Mouse (Mus musculus): Measurements from ENCODE around the gene Cox7a1. TPM values are rescaled to one million over a fixed set of nuclear protein-coding genes. Genes with fewer than 3 reads are reported as not detected.
"Not testable (repeated sequence)": the region's sequence is repeated elsewhere in the genome, so short reads cannot be mapped to it uniquely, and the experiment has no call there.

Cox7a1 gene
- polyA plus RNA-seq, 2 experiments from 2014 or later, result 0.90 TPM; not detected in 1

DNA sequence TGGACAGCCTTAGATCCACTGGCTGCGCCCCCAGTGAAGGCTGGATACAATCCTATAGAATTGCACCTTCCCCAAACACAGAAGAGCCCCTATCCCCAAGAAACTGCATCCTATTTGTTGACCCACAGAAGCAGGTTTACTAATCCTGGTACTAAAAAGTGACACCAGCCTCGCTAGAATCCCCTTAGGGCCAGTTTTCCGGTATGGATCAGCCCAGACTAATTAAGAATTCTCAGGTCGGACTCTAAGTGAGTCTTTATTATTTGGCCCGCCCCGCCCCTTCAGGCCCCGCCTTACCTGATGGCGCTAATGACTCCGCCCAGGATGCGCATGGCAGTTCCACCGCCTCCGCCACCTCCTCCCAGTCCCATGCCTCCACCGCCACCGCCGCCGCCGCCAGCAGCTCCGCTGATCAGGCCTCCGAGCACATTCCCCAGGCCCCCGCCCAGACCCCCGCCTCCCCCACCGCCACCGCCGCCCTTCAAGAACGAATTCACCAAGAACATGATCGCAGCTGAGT is 9.7 kb downstream of the Cox7a1 start:
- peak; percentile 61 for ATAC-seq

DNA sequence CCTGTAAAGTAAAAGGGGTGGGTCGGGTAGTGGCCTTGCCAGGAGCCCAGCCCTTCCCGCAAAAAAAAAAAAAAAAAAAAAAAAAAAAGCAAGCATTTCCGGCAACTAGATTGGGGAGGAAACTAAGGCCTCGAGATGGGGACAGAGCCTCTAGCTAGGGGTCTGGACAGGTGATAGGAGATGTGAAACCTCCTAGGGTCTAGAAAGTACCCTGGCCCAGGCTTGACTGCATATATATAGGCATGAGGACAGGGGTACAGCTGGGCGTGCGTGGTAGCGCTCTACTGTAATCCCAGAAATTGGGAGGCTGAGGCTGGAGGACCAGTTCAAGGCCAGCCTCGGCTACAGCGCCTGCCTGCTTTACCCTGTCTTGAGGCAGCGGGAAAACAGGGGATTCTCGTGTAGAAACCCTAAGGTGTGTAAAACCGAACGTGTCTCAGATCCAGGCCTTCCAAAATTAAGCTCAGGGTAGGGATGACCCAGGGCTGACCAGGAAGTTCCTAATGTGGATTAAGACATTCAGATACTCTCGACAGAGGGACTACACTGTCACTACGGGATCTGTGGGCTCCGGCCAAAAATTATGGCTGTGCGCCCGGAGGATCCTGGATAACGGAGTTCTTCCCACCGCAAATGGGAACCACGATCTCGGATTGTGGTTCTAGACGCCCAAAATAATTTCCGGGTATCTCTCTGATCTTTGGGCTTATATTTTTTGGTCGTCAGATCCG is 10.3 kb downstream of the Cox7a1 start:
- ATAC-seq, result peak; percentile 19

DNA sequence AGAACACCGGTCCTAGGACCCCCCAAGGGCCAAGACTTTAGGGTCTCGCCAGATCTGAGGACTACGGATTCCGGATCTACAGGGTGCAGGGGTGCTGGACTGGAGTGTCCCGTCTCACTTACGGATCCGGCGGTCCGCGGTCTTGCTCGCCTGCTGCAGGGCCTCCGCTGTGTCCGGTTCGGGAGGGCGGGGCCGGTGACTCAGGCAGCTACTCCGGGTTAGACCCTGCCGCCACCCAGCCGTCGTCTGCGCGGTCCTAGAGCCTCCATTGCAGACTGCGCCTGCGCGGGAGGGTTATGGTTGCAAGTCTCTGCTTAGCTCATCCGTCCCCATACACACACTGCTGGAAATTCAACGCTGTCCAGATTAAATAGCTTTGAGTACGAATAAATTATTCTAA is 10.9 kb downstream of the Cox7a1 start:
- peak; percentile 88 for ATAC-seq

DNA sequence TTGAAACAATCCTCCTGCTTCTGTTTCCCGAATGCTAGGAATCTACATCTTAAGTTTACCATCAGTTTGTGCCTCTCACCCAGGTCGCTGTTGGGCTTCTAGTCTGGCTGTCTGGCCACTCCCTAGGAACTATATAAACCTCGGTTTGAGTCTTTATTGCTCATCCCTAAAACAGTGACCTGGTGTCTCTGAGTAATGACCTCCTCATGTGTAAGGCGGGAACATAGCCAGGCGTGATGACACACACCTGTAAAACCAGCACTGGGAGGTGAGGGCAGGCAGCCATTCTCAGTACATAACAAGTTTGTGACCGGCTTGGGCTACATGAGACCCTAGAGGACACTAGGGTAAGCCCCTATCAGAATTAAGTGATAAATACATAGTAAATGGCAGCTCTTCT is 11.5 kb downstream of the Cox7a1 start:
- ATAC-seq, result no peak

DNA sequence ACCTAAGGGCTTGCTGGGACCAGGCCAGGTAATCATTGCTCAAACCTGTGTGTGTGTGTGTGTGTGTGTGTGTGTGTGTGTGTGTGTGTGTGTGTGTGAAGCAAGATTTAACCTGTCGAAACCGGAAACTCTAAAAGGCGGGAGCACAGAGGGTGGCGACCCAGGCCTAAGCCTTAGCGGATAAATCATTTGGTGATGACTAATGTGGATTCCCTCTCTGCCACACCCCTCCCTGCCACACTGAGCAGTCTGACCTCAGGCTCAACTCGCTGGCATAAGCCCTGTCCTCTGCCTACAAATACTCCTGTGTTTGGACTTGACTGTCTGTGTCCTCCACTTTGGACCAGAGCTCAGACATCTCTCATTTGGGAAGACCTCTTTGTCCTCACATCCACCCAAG is 12.2 kb downstream of the Cox7a1 start:
- ATAC-seq, result no peak

DNA sequence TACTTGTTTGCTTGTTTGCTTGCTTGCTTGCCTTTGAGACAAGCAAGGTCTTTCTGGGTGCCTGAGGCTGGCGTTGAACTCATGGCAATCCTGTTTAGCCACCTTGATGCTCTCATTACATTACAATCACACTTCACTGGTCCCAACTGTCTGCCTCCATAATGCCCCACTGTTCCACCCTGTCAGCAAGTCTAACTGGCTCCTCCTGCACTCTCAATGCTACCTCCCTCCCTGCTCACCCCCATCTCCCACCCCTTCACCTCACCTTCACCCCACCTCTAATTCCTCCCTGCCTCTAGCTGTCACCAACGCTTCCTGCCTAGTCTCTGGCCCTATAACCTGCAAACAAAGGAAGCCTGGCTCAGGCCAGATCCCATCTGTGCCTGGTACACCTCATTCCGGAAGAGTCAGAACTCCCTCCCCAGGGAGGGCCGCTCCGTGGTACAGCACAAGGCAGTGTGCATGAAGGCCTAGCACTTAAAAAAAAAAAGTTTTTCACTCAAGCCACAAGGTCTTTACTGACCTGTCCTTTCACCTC is 13.7 kb downstream of the Cox7a1 start:
- no peak for ATAC-seq

DNA sequence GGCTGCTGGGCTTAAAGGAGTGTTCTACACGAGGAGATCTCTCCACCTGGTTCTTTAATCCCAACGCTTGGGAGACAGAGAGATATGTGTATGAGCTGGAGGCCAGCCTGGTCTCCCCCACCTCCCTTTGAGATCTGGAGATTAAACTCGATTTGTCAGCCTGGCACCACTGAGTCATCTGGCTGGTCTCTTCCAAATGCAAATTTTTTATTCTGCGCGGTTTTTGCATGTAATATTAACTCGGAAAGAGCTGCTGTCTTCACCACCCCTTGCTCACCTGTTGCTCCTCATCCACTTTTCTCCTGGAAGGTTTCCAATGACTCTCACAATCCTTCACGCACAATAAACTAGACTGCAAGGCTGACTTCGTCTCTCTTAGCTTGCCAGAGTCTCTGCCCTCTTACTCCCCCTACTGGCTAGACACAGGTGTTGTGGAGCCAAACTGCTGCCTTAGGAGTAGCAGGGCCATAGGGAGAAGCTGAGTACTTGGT is 14.6 kb downstream of the Cox7a1 start, which contains the start of gene Capns1:
Gene Capns1 (minus strand): TSS at position 331 of the 491 bp plus-strand sequence.
- peak; percentile 67 for ATAC-seq

DNA sequence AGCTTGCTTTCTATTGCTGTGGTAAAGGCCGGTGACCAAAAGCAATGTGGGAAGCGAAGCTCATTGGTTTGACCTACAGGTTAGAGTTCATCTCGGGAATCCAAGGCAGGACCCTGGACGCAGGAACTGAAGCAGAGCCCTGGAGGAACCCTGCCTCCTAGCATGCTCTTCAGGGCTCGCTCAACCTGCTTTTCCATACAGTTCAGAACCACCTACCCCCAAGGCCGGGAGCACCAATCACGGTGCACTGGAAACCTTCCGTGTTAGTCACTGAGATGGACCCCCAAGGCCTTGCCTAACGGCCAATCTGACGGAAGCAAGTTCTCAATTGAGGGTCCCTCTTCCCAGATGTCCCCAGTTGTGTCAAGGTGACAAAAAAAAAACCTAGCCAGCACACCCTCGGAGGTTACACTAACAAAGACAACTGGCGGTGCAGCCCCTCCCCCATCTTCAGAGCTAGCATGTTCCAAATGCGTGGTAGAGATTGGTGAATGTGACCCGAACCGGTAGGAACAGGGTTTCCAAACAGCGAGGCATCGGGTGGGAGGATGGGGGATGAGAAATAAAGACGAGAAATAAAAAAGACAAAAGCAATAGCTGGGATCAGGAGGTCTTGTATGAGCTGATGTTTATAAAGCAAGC is 15.7 kb downstream of the Cox7a1 start:
- ATAC-seq, result no peak

DNA sequence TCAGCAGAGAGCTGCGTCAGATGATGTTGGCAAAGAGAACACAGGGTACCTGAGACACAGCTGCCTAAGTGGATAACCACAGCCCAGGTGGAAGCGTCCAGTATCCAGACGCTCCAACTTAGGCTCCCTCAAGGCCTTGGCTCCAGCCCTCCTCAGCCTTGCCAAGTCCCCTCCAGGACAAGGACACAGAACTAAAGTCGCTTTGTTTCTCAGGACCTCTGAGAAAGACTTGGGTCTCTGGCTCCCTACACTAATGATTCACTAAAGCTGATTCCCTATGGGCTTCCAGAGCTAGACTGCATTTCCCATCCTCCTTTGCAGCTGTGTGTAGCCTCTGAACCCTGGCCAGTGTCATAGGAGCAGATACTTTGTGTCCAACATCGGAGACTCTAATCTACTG is 16.3 kb downstream of the Cox7a1 start:
- no peak for ATAC-seq

DNA sequence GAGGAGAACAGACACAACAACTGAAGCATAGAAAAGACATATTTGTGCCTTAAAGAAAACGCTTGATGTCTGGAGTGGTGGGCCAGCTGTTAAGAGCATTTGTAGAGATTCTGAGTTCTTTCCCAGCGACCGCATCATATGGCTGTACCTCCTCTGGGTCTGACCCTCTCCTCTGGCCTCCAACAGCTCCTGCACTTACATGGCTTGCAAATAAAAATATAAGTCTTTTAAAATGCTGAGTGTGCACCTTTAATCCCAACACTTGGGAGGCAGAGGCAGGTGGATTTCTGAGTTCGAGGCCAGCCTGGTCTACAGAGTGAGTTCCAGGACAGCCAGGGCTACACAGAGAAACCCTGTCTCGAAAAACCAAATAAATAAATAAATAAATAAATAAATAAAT is 16.7 kb downstream of the Cox7a1 start:
- not testable (repeated sequence) for ATAC-seq

DNA sequence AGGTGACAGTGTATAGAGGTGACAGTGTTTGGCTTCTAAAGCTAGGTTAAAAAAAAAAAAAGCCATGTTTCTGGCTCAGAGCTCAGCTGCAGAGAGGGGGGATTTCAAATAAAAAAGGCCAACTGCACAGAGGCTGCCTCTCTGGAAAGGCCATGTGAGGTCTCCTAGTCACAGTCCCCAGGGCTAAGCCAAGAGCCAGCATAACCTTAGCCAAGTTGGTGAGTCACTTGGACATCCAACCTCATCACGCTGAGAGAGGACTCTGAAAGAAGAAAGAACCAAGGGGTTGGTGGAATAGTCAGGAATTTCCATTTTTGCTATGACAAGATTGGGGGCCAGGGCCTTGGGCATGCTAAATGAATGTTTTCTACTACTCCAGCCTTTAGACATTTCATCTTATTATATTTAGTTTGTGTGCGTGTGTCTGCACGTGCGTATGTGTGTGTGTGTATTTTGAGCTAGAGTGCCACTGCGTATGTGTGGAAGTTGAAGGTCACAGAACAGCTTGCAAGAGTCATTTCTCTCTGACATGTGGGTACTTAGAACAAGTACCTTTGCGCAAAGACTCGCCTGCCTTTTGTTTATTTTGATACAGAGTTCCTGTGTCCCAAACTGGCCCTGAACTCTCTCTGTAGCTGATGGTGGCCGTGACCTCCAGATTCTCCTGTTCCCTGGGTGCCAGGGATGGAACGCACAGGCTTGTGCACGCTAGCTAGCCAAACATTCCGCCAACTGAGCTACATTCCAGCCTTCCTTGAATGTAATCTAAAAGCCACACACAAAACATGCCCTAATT is 19.1 kb downstream of the Cox7a1 start:
- no peak for ATAC-seq

DNA sequence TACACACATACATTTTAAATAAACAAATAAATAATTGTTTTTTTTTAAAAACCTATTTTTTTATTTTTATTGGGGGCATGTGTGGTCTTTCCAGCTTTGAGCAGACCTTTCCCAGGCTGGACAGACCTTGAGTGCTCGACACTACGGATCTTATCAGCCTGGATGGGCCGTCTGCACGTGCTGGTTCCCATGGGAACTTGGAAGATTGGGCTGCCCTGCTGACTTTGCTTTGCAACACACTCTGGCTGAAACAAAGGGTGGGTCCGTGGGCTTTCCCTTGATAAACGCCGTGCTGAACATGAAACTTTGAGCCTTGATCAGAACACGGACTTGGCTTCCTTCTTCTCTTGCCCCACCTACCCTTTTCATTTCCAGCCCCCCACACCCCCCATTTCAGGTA is 20.4 kb downstream of the Cox7a1 start:
- ATAC-seq, result no peak

DNA sequence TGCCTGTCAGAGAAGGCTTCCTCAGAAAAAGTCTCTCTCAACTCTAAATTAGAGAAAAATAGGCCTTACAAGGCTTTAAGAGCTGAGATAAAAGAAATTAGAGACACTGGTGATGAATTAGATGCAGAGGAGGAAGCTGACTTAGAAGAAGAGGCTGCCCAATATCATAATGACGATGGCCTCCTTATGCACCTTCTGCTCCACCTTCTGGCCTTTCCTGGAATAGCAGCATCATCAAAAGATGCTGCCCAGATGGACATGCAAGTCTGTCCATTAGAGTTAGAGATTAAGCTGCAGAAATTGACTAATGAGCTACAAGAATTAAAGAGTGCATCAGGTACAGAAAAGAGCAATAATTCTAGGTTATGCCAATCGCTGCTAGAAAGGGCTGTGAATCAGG is 21.4 kb downstream of the Cox7a1 start:
- peak; percentile 72 for ATAC-seq

DNA sequence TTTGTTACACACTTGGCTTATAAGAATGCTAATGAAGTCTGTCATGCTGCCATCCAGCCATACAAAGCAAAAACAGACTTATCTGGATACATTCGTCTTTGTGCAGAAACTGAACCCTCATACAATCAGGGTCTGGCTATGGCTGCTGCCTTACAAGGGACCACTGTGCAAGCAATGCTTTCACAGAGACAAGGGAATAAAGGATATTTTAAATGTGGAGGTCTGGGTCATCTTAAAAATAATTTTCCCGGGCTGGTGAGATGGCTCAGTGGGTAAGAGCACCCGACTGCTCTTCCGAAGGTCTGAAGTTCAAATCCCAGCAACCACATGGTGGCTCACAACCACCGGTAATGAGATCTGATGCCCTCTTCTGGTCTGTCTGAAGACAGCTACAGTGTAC is 22.4 kb downstream of the Cox7a1 start:
- not testable (repeated sequence) for ATAC-seq

DNA sequence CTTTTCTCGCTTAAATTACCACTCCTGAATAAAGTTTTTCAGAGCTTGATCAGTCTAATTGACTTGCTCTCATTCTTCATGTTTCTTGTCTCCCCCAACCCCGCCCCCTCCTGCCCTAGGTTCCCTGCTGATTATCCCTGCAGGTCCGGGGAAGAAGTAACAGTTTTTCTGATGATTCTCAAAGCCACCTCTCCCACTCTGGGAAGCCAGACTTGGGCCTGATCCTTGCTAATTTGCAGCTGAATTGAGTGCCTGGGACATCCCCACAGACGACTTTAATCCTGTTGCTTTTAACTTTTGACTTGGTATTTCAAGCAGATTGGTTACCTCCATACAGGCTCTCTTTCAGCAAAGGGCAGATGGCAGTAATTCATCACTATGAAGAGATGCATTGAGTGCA is 27.1 kb downstream of the Cox7a1 start:
- ATAC-seq, result no peak

DNA sequence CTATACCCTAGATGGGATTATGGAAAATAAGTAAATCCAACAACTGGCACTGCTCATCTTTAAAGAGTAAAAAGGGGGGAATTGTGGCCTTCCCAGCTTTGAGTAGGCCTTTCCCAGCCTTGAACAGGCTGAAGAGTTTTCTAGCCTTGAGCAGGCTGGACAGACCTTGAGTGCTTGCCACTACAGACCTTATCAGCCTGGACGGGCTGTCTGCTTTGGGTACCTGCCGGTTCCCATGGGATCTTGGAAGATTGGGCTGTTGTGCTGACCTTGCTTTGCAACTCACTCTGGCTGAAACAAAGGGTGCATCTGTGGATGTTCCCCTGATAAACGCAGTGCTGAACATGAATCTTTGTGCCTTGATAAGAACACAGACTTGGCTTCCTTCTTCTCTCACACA is 29.9 kb downstream of the Cox7a1 start:
- ATAC-seq, result no peak

DNA sequence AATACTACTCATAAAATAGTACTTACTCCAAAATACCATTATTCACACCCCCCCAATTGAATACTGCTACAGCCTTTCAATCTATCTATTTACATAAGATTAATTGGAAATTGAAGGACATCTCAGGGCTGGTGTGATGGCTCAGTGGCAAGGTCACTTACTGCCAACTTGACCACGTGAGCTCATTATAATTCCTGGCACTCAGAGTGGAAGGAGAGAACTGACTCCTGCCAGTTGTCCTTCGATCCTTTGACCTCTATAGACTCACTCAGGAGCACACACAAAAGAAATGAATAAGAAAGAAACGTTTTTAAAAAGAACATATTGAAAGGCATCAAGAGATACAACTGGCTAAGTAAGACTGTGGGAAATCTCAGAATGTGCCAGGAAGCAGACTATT is 31.9 kb downstream of the Cox7a1 start:
- ATAC-seq, result no peak

DNA sequence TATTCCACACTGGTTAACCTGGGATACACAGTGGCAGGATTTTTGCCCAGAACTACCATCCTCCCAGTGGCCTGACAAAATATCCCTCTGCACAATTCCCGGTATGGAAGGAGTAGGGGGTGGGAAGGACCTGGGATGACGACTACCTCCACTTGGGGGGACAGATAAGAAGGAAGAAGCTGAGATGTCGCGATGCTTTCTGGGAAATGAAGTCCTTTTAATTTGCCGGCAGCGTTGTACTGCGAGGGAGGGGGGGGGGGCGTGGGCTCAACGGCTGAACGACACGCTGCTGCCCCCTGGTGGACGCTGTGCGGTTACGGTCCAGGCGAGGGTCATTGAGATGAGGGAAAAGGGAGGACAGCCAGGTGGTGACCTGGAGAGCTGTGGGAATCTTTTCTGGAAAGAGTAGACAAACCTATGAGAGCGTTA is 32.8 kb downstream of the Cox7a1 start:
- ATAC-seq, result peak; percentile 70

DNA sequence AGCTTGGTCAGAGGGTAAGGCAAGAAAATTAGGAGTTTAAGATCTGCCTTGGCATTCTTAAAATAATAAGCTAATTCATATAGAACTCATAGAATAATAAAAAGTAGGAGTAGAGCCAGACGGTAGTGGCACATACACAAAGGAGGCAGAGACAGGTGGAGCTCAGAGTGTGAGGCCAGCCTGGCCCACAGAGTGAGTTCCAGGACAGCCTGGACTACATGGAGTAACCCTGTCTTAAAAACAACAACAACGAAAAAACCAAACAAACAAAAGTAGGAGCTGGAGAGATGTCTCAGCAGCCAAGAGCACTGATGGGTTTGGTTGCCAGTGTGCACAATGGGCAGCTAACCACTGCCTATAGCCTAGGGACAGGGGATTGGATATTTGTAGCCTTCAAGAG is 33.3 kb downstream of the Cox7a1 start:
- no peak for ATAC-seq

DNA sequence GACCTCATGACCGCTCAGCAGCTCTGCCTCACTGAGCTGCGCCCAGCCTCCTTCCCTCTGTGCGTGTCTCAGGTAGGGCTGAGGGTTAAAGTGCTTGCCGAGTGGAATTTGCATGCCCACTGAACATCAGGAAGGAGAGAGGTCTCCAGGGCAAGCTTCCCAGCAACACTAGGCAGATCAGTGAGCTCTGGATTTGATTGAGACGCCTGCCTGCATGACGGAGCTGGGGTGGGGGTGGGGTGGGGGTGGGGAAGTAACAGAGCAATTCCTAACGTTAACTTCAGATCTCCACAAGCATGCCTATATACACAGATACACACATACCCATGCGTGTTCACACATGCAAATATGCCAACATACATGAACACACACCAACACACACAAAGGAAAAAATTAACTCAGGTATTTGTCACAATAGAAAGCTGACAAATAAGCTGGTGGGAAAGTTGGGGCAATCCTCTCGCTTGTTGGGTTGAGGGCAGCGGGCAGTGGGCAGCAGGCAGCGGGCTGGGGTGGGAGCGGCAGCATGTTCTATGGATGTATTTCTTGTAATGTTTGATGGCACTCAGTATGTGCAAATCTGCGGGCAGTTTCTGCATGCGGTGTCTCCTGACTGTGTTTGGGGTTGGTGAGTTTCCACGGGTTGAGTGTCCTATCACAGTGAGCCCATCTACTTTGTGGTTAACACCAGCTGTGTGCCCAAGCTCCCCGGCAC is 35.5 kb downstream of the Cox7a1 start:
- ATAC-seq, result peak; percentile 39

DNA sequence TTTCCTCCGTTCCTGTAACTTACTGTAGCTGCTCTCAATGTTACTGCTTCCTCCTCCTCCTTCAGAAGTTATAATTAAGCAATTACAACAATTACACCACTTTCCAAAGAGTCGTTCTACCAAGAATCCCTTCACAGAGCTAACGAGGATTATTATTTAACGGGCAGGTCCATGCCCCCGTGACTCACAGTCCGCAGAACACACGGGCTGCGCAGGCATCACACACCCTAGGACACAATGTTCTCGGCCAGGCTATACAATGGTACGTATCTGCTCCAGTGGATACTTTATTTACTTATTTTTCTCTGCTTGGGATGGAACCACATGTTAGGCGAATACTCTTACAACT is 36.0 kb downstream of the Cox7a1 start:
- no peak for ATAC-seq

DNA sequence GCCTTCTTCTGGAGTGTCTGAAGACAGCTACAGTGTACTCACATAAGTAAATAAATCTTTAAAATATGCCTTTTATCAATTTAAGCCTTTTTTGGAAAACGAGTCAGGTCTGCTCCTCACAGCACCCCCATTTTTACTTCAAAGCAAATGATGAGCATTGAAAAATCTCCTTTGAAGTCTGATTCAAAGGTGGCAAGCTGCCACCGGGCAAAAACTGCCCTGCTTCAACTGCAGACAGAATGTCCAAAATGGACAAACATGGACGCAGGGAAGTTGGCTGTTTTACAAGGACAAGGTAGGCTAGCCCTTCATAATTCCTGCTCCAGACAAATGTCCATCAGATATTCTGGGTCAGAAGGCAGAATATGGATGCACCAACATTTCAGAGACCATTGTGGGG is 37.5 kb downstream of the Cox7a1 start:
- no peak for ATAC-seq

Measured in CD4-positive, CD25-positive, alpha-beta regulatory T cell, adult 4 months (primary cell).